Mouse (Mus musculus) G1E-ER4 (cell line): ENCODE data around the gene Pitpna. TPM values are rescaled to one million over a fixed set of nuclear protein-coding genes. Genes with fewer than 3 reads are reported as not detected.

ENCODE experiments used
- GATA1 ChIP-seq: IDR thresholded peaks from one replicate; pipeline ENCODE4 v1.8.0; 2012; ENCODE audit warnings: low read length, inconsistent platforms
- polyA plus RNA-seq: library from polyadenylated mRNA; stranded (reverse); fragments of >175 nt; gene quantifications from 2 replicates; pipeline ENCODE4 v1.2.3, GENCODE M21; 2012

Pitpna gene
- polyA plus RNA-seq, 1 experiment = 46.7 TPM

GRCm38 (mm10) chr11:75631561-75632225 lies 43.8 kb downstream of the Pitpna start:
- TF ChIP-seq GATA1 = no peak

- TF ChIP-seq GATA1 = no peak
These were observed 45.0 kb downstream of the Pitpna start for GRCm38 (mm10) chr11:75632921-75633320.

- TF ChIP-seq GATA1 = no peak
These were observed 46.9 kb downstream of the Pitpna start for GRCm38 (mm10) chr11:75634801-75635200.

- no peak for TF ChIP-seq GATA1
These were observed 47.4 kb downstream of the Pitpna start for GRCm38 (mm10) chr11:75635315-75635714.

GRCm38 (mm10) chr11:75643323-75643722 lies 55.4 kb downstream of the Pitpna start:
- no peak for TF ChIP-seq GATA1

GRCm38 (mm10) chr11:75644684-75645083 lies 56.8 kb downstream of the Pitpna start:
- no peak for TF ChIP-seq GATA1

GRCm38 (mm10) chr11:75647681-75648211 lies 59.8 kb downstream of the Pitpna start:
- TF ChIP-seq GATA1 = no peak

- TF ChIP-seq GATA1 = no peak
These were observed 61.3 kb downstream of the Pitpna start for GRCm38 (mm10) chr11:75649155-75649561.

GRCm38 (mm10) chr11:75650311-75650710 lies 62.4 kb downstream of the Pitpna start, which contains the start of gene Myo1c:
Gene Myo1c, plus strand, starts transcription at chr11:75650504.
- TF ChIP-seq GATA1 = no peak

- no peak for TF ChIP-seq GATA1
These were observed 63.1 kb downstream of the Pitpna start for GRCm38 (mm10) chr11:75650958-75651425.

GRCm38 (mm10) chr11:75651426-75652221 lies 63.7 kb downstream of the Pitpna start:
- TF ChIP-seq GATA1 = no peak

GRCm38 (mm10) chr11:75652222-75652941 lies 64.5 kb downstream of the Pitpna start:
- TF ChIP-seq GATA1 = no peak

GRCm38 (mm10) chr11:75652942-75653684 lies 65.2 kb downstream of the Pitpna start:
- no peak for TF ChIP-seq GATA1

- no peak for TF ChIP-seq GATA1
These were observed 66.0 kb downstream of the Pitpna start for GRCm38 (mm10) chr11:75653781-75654470.
